Mouse (Mus musculus) heart, postnatal 0 days (tissue): ENCODE results near the gene Hspa12b. TPM values are rescaled to one million over a fixed set of nuclear protein-coding genes. Genes with fewer than 3 reads are reported as not detected.

Source experiments
- ATAC-seq: fragments of 200-750 bp; cut with Nextera tagmentation; 2 replicates; pipeline ENCODE4 v1.8.0; 2017; ENCODE audit warnings: low read depth, moderate number of reproducible peaks, moderate library complexity; ENCODE audit not compliant: insufficient read depth
- DNase-seq: peaks from one replicate; pipeline ENCODE4 v3.0.0-alpha.2; 2016; ENCODE audit warnings: low spot score
- H3K27ac ChIP-seq: fragments of 300-500 bp; sonication (generic); 2 replicates; pipeline ENCODE4 v1.5.1; 2014; ENCODE audit warnings: low read depth, mild to moderate bottlenecking
- H3K27me3 ChIP-seq: fragments of 300-500 bp; sonication (generic); 2 replicates; pipeline ENCODE4 v1.6.1; 2014; ENCODE audit warnings: low read length, mixed read lengths; ENCODE audit not compliant: control insufficient read depth, insufficient read depth
- H3K36me3 ChIP-seq: fragments of 300-500 bp; sonication (generic); replicated peaks from 2 replicates; pipeline ENCODE4 v1.6.1; 2014; ENCODE audit warnings: low read length, mixed read lengths; ENCODE audit not compliant: control insufficient read depth, insufficient read depth
- H3K4me1 ChIP-seq: fragments of 300-500 bp; sonication (generic); 2 replicates; pipeline ENCODE4 v1.6.1; 2014; ENCODE audit warnings: antibody characterized with exemption; ENCODE audit not compliant: control insufficient read depth, insufficient read depth
- H3K4me2 ChIP-seq: fragments of 300-500 bp; sonication (generic); 2 replicates; pipeline ENCODE4 v1.6.1; 2014; ENCODE audit warnings: low read depth, mild to moderate bottlenecking, low read length, moderate library complexity
- H3K4me3 ChIP-seq: fragments of 300-500 bp; sonication (generic); 2 replicates; pipeline ENCODE4 v1.5.1; 2014; ENCODE audit warnings: low read depth, low read length
- H3K9ac ChIP-seq: fragments of 300-500 bp; sonication (generic); replicated peaks from 2 replicates; pipeline ENCODE4 v1.6.1; 2014; ENCODE audit warnings: low read depth, low read length, mixed read lengths
- H3K9me3 ChIP-seq: fragments of 300-500 bp; sonication (generic); replicated peaks from 2 replicates; pipeline ENCODE4 v1.6.1; 2016; ENCODE audit warnings: low read length; ENCODE audit not compliant: control insufficient read depth
- CTCF ChIP-seq: IDR thresholded peaks from 2 replicates; pipeline ENCODE4 v1.5.1; 2016; ENCODE audit warnings: antibody characterized with exemption, control low read depth, low read depth
- EP300 ChIP-seq: IDR thresholded peaks from 2 replicates; pipeline ENCODE4 v1.6.1; 2016; ENCODE audit warnings: antibody characterized with exemption, low read depth
- WGBS: fragments of 180-500 bp; shearing (Covaris S2); extraction: QIAGEN DNeasy Blood & Tissue Kit; methylation state at CpG from one replicate; pipeline ENCODE4 v1.1.7; 2014; 5-methylcytosine and 5-hydroxymethylcytosine counted together
- polyA plus RNA-seq: library from polyadenylated mRNA; unstranded; fragments of >200 nt; fragmentation: Nextera tagmentation; extraction: Ambion mirVana; gene quantifications from 2 replicates; pipeline ENCODE4 v1.2.1, GENCODE M21; 2015
- total RNA-seq: library from RNA; depleted of rRNA; stranded (reverse); fragments of >200 nt; gene quantifications from 2 replicates; pipeline ENCODE4 v1.2.3, GENCODE M21; 2014; ENCODE audit warnings: low replicate concordance; rRNA removed

Hspa12b gene
- total and polyA plus RNA-seq, 2 experiments from 2014 or later, result 9.0 to 29.3 TPM

- TF ChIP-seq CTCF, result no peak
- no peak for TF ChIP-seq EP300
- no peak overlapping the region for H3K27ac ChIP-seq
- ATAC-seq (no peak), DNase-seq (no peak)
- 76% methylated on average over 7 of the region's 7 CpGs for WGBS
- H3K9me3 ChIP-seq, result no peaks in the 10 kb centered on the region
- no peak overlapping the region for H3K4me3 ChIP-seq
- peaks cover 10% of the 10 kb centered on the region for H3K4me1 ChIP-seq
- H3K36me3 ChIP-seq, result peaks cover 60% of the 10 kb centered on the region
- no peaks in the 10 kb centered on the region for H3K27me3 ChIP-seq
- no peak overlapping the region for H3K9ac ChIP-seq
- no peak overlapping the region for H3K4me2 ChIP-seq
Measured at GRCm38 (mm10) chr2:131191005-131191390, 63.9 kb downstream of the Hspa12b start.

Other genes starting within 250 kb of the Hspa12b start
- gene 4930402H24Rik, start 220.9 kb upstream of the Hspa12b start, total RNA-seq, result 82.3 and 89.9 TPM in 2 replicates
- gene 4930402H24Rik, start 220.9 kb upstream of the Hspa12b start, polyA plus RNA-seq, result 39.5 and 41.8 TPM in 2 replicates
- 18.5 and 20.7 TPM in 2 replicates for gene Atrn, start 220.8 kb upstream of the Hspa12b start, total RNA-seq
- gene Atrn, start 220.8 kb upstream of the Hspa12b start, polyA plus RNA-seq, result 3.2 and 3.3 TPM in 2 replicates
- 0.19 and 10.7 TPM in 2 replicates for gene Gfra4, start 84.2 kb upstream of the Hspa12b start, total RNA-seq
- gene Gfra4, start 84.2 kb upstream of the Hspa12b start, polyA plus RNA-seq, result 2.2 and 2.9 TPM in 2 replicates
- 9.4 and 10.3 TPM in 2 replicates for gene Adam33, start 63.5 kb upstream of the Hspa12b start, total RNA-seq
- gene Adam33, start 63.5 kb upstream of the Hspa12b start, polyA plus RNA-seq, result 4.8 and 5.2 TPM in 2 replicates
- 2.2 and 3.4 TPM in 2 replicates for gene Siglec1, start 40.5 kb upstream of the Hspa12b start, total RNA-seq
- gene Siglec1, start 40.5 kb upstream of the Hspa12b start, polyA plus RNA-seq, result 0.20 and 0.27 TPM in 2 replicates
- gene Gm11037, start 6.2 kb downstream of the Hspa12b start, total RNA-seq, result not detected in 2 replicates
- not detected in 2 replicates for gene Gm11037, start 6.2 kb downstream of the Hspa12b start, polyA plus RNA-seq
- 48.3 and 88.8 TPM in 2 replicates for gene 1700037H04Rik, start 32.8 kb downstream of the Hspa12b start, total RNA-seq
- 35.9 and 39.7 TPM in 2 replicates for gene 1700037H04Rik, start 32.8 kb downstream of the Hspa12b start, polyA plus RNA-seq
- gene Cenpb, start 52.8 kb downstream of the Hspa12b start, total RNA-seq, result 62.9 and 84.8 TPM in 2 replicates
- gene Cenpb, start 52.8 kb downstream of the Hspa12b start, polyA plus RNA-seq, result 7.1 and 7.8 TPM in 2 replicates
- 15.3 and 31.9 TPM in 2 replicates for gene Cdc25b, start 59.7 kb downstream of the Hspa12b start, total RNA-seq
- gene Cdc25b, start 59.7 kb downstream of the Hspa12b start, polyA plus RNA-seq, result 12.1 and 15.0 TPM in 2 replicates
- 5.2 and 5.9 TPM in 2 replicates for gene Spef1, start 60.0 kb downstream of the Hspa12b start, total RNA-seq
- 0.97 and 1.2 TPM in 2 replicates for gene Spef1, start 60.0 kb downstream of the Hspa12b start, polyA plus RNA-seq
- gene Ap5s1, start 79.8 kb downstream of the Hspa12b start, total RNA-seq, result 95.1 and 107 TPM in 2 replicates
- gene Ap5s1, start 79.8 kb downstream of the Hspa12b start, polyA plus RNA-seq, result 63.6 and 65.5 TPM in 2 replicates
- gene Mavs, start 106.8 kb downstream of the Hspa12b start, total RNA-seq, result 32.5 and 38.0 TPM in 2 replicates
- 27.4 and 27.8 TPM in 2 replicates for gene Mavs, start 106.8 kb downstream of the Hspa12b start, polyA plus RNA-seq
- gene Pank2, start 135.2 kb downstream of the Hspa12b start, total RNA-seq, result 9.6 and 44.3 TPM in 2 replicates
- gene Pank2, start 135.2 kb downstream of the Hspa12b start, polyA plus RNA-seq, result 18.1 and 19.2 TPM in 2 replicates
- 1.0 and 7.7 TPM in 2 replicates for gene Rnf24, start 225.6 kb downstream of the Hspa12b start, total RNA-seq
- gene Rnf24, start 225.6 kb downstream of the Hspa12b start, polyA plus RNA-seq, result 1.3 and 1.4 TPM in 2 replicates